In genomic region chr2:181568272-181569008, GRCm38 (mm10) we compare ENCODE assay signal across 8 mouse cellular contexts. TPM values are rescaled to one million over a fixed set of nuclear protein-coding genes. Genes with fewer than 3 reads are reported as not detected.
DNase-seq lines count a peak whose midpoint lies in the region; ATAC-seq and TF ChIP-seq lines count a peak whose summit lies in the region.
"Had no signal": no experiment of that assay in that cellular context is flagged by ENCODE, and none has a peak within 500 bp of the region (broad histone marks: within the 10 kb centered on the region; RNA-seq: fewer than 3 reads in every experiment).

No protein-coding gene starts in this region.

- H3K4me2 ChIP-seq in intestine, postnatal 0 days (replicated peaks; ENCODE audit: low read depth), result no peak overlapping the region
- H3K4me2 ChIP-seq: heart, embryonic 15.5 days had no signal

- TF ChIP-seq POLR2A in MEL (IDR thresholded peaks at IDR 0.05; ENCODE audit: control insufficient read depth in 1 of 2, insufficient read depth in 1 of 2, low read depth in 1 of 2, low read length in 2 of 2, poor library complexity in 1 of 2), result no peak

- no peaks in the 10 kb centered on the region for H3K79me2 ChIP-seq in MEL (ENCODE audit: control insufficient read depth, insufficient read depth, low read length, poor library complexity)

- H3K4me3 ChIP-seq in MEL (ENCODE audit: control insufficient read depth in 1 of 2, insufficient read depth in 1 of 2, low read depth in 2 of 2, low read length in 2 of 2), result no peak overlapping the region
- H3K4me3 ChIP-seq in intestine, postnatal 0 days (ENCODE audit: low read depth, low read length), result no peak overlapping the region
- H3K4me3 ChIP-seq: heart, embryonic 15.5 days had no signal

- H3K9ac ChIP-seq in MEL (ENCODE audit: control insufficient read depth, low read depth, low read length, poor library complexity, severe bottlenecking), result no peak overlapping the region
- no peak overlapping the region for H3K9ac ChIP-seq in intestine, postnatal 0 days (ENCODE audit: low read depth, low read length)
- H3K9ac ChIP-seq: heart, embryonic 15.5 days had no signal

- no peaks in the 10 kb centered on the region for H3K27me3 ChIP-seq in MEL (ENCODE audit: control insufficient read depth in 1 of 2, insufficient read depth in 2 of 2, low read length in 2 of 2)
- H3K27me3 ChIP-seq in intestine, postnatal 0 days (replicated peaks; ENCODE audit: control insufficient read depth, insufficient read depth, low read length), result no peaks in the 10 kb centered on the region
- H3K27me3 ChIP-seq: heart, embryonic 15.5 days had no signal

- DNase-seq in kidney, adult 9 months, result peak; percentile 64
- no peak for DNase-seq in kidney, adult 11 months
- DNase-seq in MEL (ENCODE audit: low read depth, low spot score), result peak; percentile 67
- peak; percentile 65 for DNase-seq in embryo, embryonic 10 days (ENCODE audit: low spot score)
- no peak for DNase-seq in layer of hippocampus, adult 8-10 months (ENCODE audit: low spot score in 2 of 2)

- TF ChIP-seq EP300 in MEL (IDR thresholded peaks at IDR 0.05; ENCODE audit: low read depth in 1 of 2, low read length in 2 of 2), result no peak

- H3K9me3 ChIP-seq in MEL (replicated peaks; ENCODE audit: insufficient read depth, low read length), result no peaks in the 10 kb centered on the region
- no peaks in the 10 kb centered on the region for H3K9me3 ChIP-seq in intestine, postnatal 0 days (ENCODE audit: control insufficient read depth)
- H3K9me3 ChIP-seq: heart, embryonic 15.5 days had no signal

- TF ChIP-seq CTCF in MEL (IDR thresholded peaks at IDR 0.05 in 2 of 3, conservative IDR thresholded peaks at IDR 0.05 in 1 of 3; ENCODE audit: control insufficient read depth in 1 of 3, insufficient read depth in 1 of 3, low read depth in 2 of 3, low read length in 3 of 3, poor library complexity in 1 of 3, severe bottlenecking in 1 of 3), result peak; percentile 72 to 79 (median 78)
- TF ChIP-seq CTCF in intestine, postnatal 0 days (IDR thresholded peaks at IDR 0.05; ENCODE audit: low read depth), result peak; percentile 77

- no peak for ATAC-seq in intestine, postnatal 0 days
- peak; percentile 88 for ATAC-seq in megakaryocyte-erythroid progenitor cell, adult 5-6 weeks (replicated peaks; ENCODE audit: low FRiP score, low TSS enrichment, poor library complexity, severe bottlenecking)

- no peak overlapping the region for H3K27ac ChIP-seq in MEL (ENCODE audit: control insufficient read depth, low read depth, low read length)
- H3K27ac ChIP-seq in intestine, postnatal 0 days (ENCODE audit: low read depth, low read length), result no peak overlapping the region
- H3K27ac ChIP-seq: heart, embryonic 15.5 days had no signal

- no peaks in the 10 kb centered on the region for H3K36me3 ChIP-seq in MEL (ENCODE audit: control insufficient read depth in 1 of 2, insufficient read depth in 2 of 2, low read length in 2 of 2)
- H3K36me3 ChIP-seq in intestine, postnatal 0 days (ENCODE audit: control insufficient read depth, insufficient read depth), result peaks cover 29% of the 10 kb centered on the region

- no peaks in the 10 kb centered on the region for H3K4me1 ChIP-seq in MEL (ENCODE audit: control insufficient read depth in 1 of 2, insufficient read depth in 2 of 2, low read length in 2 of 2)
- H3K4me1 ChIP-seq in intestine, postnatal 0 days (replicated peaks; ENCODE audit: control insufficient read depth, insufficient read depth, low read length), result no peaks in the 10 kb centered on the region

- WGBS in intestine, postnatal 0 days, result 76% methylated on average over 7 of the region's 7 CpGs

- peak; percentile 70 for TF ChIP-seq RAD21 in MEL (IDR thresholded peaks at IDR 0.05; ENCODE audit: low read depth, low read length)

TF ChIP-seq in MEL, 35 proteins besides CTCF, POLR2A, EP300 and RAD21:
- TF ChIP-seq TAL1 (IDR thresholded peaks at IDR 0.05; ENCODE audit: low read length), result no peak
- TF ChIP-seq JUND (IDR thresholded peaks at IDR 0.05; ENCODE audit: low read depth, low read length), result no peak
- TF ChIP-seq SIN3A (IDR thresholded peaks at IDR 0.05; ENCODE audit: low read length), result no peak
- no peak for TF ChIP-seq MYC (IDR thresholded peaks at IDR 0.05; ENCODE audit: low read depth, low read length)
- TF ChIP-seq GATA1 (IDR thresholded peaks at IDR 0.05; ENCODE audit: low read depth, low read length), result no peak
- no peak for TF ChIP-seq MAX (IDR thresholded peaks at IDR 0.05; ENCODE audit: low read length)
- TF ChIP-seq MAZ (IDR thresholded peaks at IDR 0.05; ENCODE audit: low read depth, low read length), result no peak
- TF ChIP-seq USF2 (IDR thresholded peaks at IDR 0.05; ENCODE audit: borderline replicate concordance in 1 of 2, insufficient read depth in 1 of 2, low read depth in 1 of 2, low read length in 2 of 2), result no peak
- TF ChIP-seq SMC3 (IDR thresholded peaks at IDR 0.05; ENCODE audit: low read depth, low read length), result peak; percentile 76
- TF ChIP-seq ZC3H11A (IDR thresholded peaks at IDR 0.05; ENCODE audit: low read depth, low read length), result peak; percentile 52

RNA-seq across cellular contexts. Expression of gene Uckl1, which starts 16.3 kb away (rescaled TPM):
- total RNA-seq in MEL (2012; rRNA removed), result 15.2 and 15.6 TPM in 2 replicates
- polyA plus RNA-seq in MEL (2012; ENCODE audit: insufficient read depth in 1 of 2, insufficient read length in 2 of 2, low read depth in 1 of 2, low replicate concordance in 2 of 2, missing spikeins in 1 of 2), result 10 to 100 TPM in 1 of 2 experiments, not detected in 1; 24.6 TPM
- polyA plus RNA-seq in intestine, postnatal 0 days (2015; fragmentation: Nextera tagmentation; extraction: Ambion mirVana), result 49.4 and 60.2 TPM in 2 replicates
- total RNA-seq in megakaryocyte-erythroid progenitor cell, adult 5-6 weeks (2014; fragmentation: Nextera tagmentation), result 102 and 114 TPM in 2 replicates
- 42.3 and 65.4 TPM in 2 replicates for total RNA-seq in megakaryocyte-erythroid progenitor cell, adult 5-6 weeks (2017)
- 10 to 100 TPM; 69.9 to 90.4 (median 73.4) TPM for total RNA-seq in layer of hippocampus, adult 8-10 months (2022)

RNA-seq across cellular contexts. Expression of gene Prpf6, which starts 23.2 kb away (rescaled TPM):
- 56.0 and 58.7 TPM in 2 replicates for total RNA-seq in MEL (2012; rRNA removed)
- 10 to 100 TPM in 1 of 2 experiments, not detected in 1; 69.4 TPM for polyA plus RNA-seq in MEL (2012; ENCODE audit: insufficient read depth in 1 of 2, insufficient read length in 2 of 2, low read depth in 1 of 2, low replicate concordance in 2 of 2, missing spikeins in 1 of 2)
- polyA plus RNA-seq in intestine, postnatal 0 days (2015; fragmentation: Nextera tagmentation; extraction: Ambion mirVana), result 30.6 and 33.9 TPM in 2 replicates
- total RNA-seq in megakaryocyte-erythroid progenitor cell, adult 5-6 weeks (2014; fragmentation: Nextera tagmentation), result 31.2 and 40.7 TPM in 2 replicates
- total RNA-seq in megakaryocyte-erythroid progenitor cell, adult 5-6 weeks (2017), result 95.2 and 125 TPM in 2 replicates
- total RNA-seq in layer of hippocampus, adult 8-10 months (2022), result 10 to 100 TPM; 59.5 to 63.3 (median 59.8) TPM

RNA-seq across cellular contexts. Expression of gene Zfp512b, which starts 24.2 kb away (rescaled TPM):
- 13.4 and 15.5 TPM in 2 replicates for total RNA-seq in MEL (2012; rRNA removed)
- 10 to 100 TPM in 1 of 2 experiments, not detected in 1; 37.6 TPM for polyA plus RNA-seq in MEL (2012; ENCODE audit: insufficient read depth in 1 of 2, insufficient read length in 2 of 2, low read depth in 1 of 2, low replicate concordance in 2 of 2, missing spikeins in 1 of 2)
- 13.0 and 16.2 TPM in 2 replicates for polyA plus RNA-seq in intestine, postnatal 0 days (2015; fragmentation: Nextera tagmentation; extraction: Ambion mirVana)
- total RNA-seq in megakaryocyte-erythroid progenitor cell, adult 5-6 weeks (2014; fragmentation: Nextera tagmentation), result 43.1 and 46.6 TPM in 2 replicates
- 7.1 and 21.9 TPM in 2 replicates for total RNA-seq in megakaryocyte-erythroid progenitor cell, adult 5-6 weeks (2017)
- total RNA-seq in layer of hippocampus, adult 8-10 months (2022), result 100 to 1,000 TPM in 1 of 4 experiments, 10 to 100 TPM in 3; 89.3 to 104 (median 93.8) TPM

RNA-seq across cellular contexts. Expression of gene Samd10, which starts 30.6 kb away (rescaled TPM):
- total RNA-seq in MEL (2012; rRNA removed), result 0.56 and 0.89 TPM in 2 replicates
- 1 to 10 TPM in 1 of 2 experiments, not detected in 1; 4.6 TPM for polyA plus RNA-seq in MEL (2012; ENCODE audit: insufficient read depth in 1 of 2, insufficient read length in 2 of 2, low read depth in 1 of 2, low replicate concordance in 2 of 2, missing spikeins in 1 of 2)
- 18.5 and 18.8 TPM in 2 replicates for polyA plus RNA-seq in intestine, postnatal 0 days (2015; fragmentation: Nextera tagmentation; extraction: Ambion mirVana)
- 1.6 and 3.5 TPM in 2 replicates for total RNA-seq in megakaryocyte-erythroid progenitor cell, adult 5-6 weeks (2014; fragmentation: Nextera tagmentation)
- 0.80 and 2.5 TPM in 2 replicates for total RNA-seq in megakaryocyte-erythroid progenitor cell, adult 5-6 weeks (2017)
- total RNA-seq in layer of hippocampus, adult 8-10 months (2022), result 10 to 100 TPM; 14.1 to 17.8 (median 16.2) TPM

RNA-seq across cellular contexts. Expression of gene Dnajc5, which starts 48.2 kb away (rescaled TPM):
- 50.6 and 51.9 TPM in 2 replicates for total RNA-seq in MEL (2012; rRNA removed)
- polyA plus RNA-seq in MEL (2012; ENCODE audit: insufficient read depth in 1 of 2, insufficient read length in 2 of 2, low read depth in 1 of 2, low replicate concordance in 2 of 2, missing spikeins in 1 of 2), result 100 to 1,000 TPM in 1 of 2 experiments, 10 to 100 TPM in 1; 57.9 to 338 TPM
- polyA plus RNA-seq in intestine, postnatal 0 days (2015; fragmentation: Nextera tagmentation; extraction: Ambion mirVana), result 60.4 and 62.9 TPM in 2 replicates
- 38.6 and 48.6 TPM in 2 replicates for total RNA-seq in megakaryocyte-erythroid progenitor cell, adult 5-6 weeks (2014; fragmentation: Nextera tagmentation)
- 34.9 and 38.1 TPM in 2 replicates for total RNA-seq in megakaryocyte-erythroid progenitor cell, adult 5-6 weeks (2017)
- 100 to 1,000 TPM; 243 to 289 (median 265) TPM for total RNA-seq in layer of hippocampus, adult 8-10 months (2022)

Comparison
In these comparisons a context has a peak if more than half of its experiments do, and no peak if none do; other contexts are left out.
1. DNase-seq: peak in kidney, adult 9 months (single experiment), MEL (single experiment) and embryo, embryonic 10 days (single experiment); none in kidney, adult 11 months (single experiment) and layer of hippocampus, adult 8-10 months (0 of 2).